In genomic region chr11:78163681-78164603, GRCm38 (mm10) we compare ENCODE assay signal across 8 mouse cellular contexts. TPM values are rescaled to one million over a fixed set of nuclear protein-coding genes. Genes with fewer than 3 reads are reported as not detected.
DNase-seq lines count a peak whose midpoint lies in the region; ATAC-seq and TF ChIP-seq lines count a peak whose summit lies in the region.

No protein-coding gene starts in this region.

- TF ChIP-seq CTCF in bone marrow, adult 2 months (IDR thresholded peaks at IDR 0.05; ENCODE audit: control insufficient read depth, insufficient read depth, low read length): no peak

- peak overlapping the region; percentile 12; the same call in 1 of the 2 replicates for H3K27ac ChIP-seq in bone marrow, adult 2 months (ENCODE audit: control insufficient read depth, insufficient read depth, low read depth, low read length, poor library complexity)
- peak overlapping the region; percentile 99 for H3K27ac ChIP-seq in intestine, embryonic 16.5 days (ENCODE audit: low read length)

- no peak for TF ChIP-seq POLR2A in bone marrow, adult 2 months (IDR thresholded peaks at IDR 0.05; ENCODE audit: borderline replicate concordance, control insufficient read depth, low read depth, low read length)

- peak overlapping the region; percentile 99 for H3K9ac ChIP-seq in intestine, embryonic 16.5 days (ENCODE audit: low read depth, low read length)

- no peaks in the 10 kb centered on the region for H3K27me3 ChIP-seq in intestine, embryonic 16.5 days (replicated peaks; ENCODE audit: control insufficient read depth, insufficient read depth, low read length)

- peak; percentile 30 for ATAC-seq in intestine, embryonic 16.5 days

- WGBS in bone marrow, adult 2 months: 2% methylated on average over 22 of the region's 22 CpGs
- under 1% methylated on average over 22 of the region's 22 CpGs for WGBS in intestine, embryonic 16.5 days

- peak overlapping the region; percentile 94 for H3K4me2 ChIP-seq in intestine, embryonic 16.5 days (ENCODE audit: low read depth, low read length)

- peaks cover 21% of the 10 kb centered on the region for H3K36me3 ChIP-seq in intestine, embryonic 16.5 days (ENCODE audit: control insufficient read depth, insufficient read depth, low read length)

- H3K4me3 ChIP-seq in bone marrow, adult 2 months (replicated peaks; ENCODE audit: control insufficient read depth, low read depth, low read length): peak overlapping the region; percentile 65
- H3K4me3 ChIP-seq in intestine, embryonic 16.5 days (ENCODE audit: low read length): peak overlapping the region; percentile 99

- H3K4me1 ChIP-seq in bone marrow, adult 2 months (ENCODE audit: control insufficient read depth, insufficient read depth, low read length): peaks cover 1% of the 10 kb centered on the region; the same call in 1 of the 2 replicates
- peaks cover 49% of the 10 kb centered on the region for H3K4me1 ChIP-seq in intestine, embryonic 16.5 days (ENCODE audit: control insufficient read depth, insufficient read depth, low read length)

- no peaks in the 10 kb centered on the region for H3K9me3 ChIP-seq in intestine, embryonic 16.5 days (ENCODE audit: control insufficient read depth, low read length)

- peak; percentile 39 to 59 for DNase-seq in cerebellum, postnatal 14 days
- DNase-seq in cerebellum, postnatal 36 days: no peak
- DNase-seq in gastrocnemius, postnatal 25 days: peak; percentile 69
- peak; percentile 51 to 52 for DNase-seq in lung, adult 18-20 months
- peak; percentile 66 for DNase-seq in ovary, postnatal 14 days (ENCODE audit: low spot score)
- no peak for DNase-seq in right cerebral cortex, postnatal 36 days (ENCODE audit: low spot score in 2 of 2)

RNA-seq across cellular contexts. Expression of gene Traf4, which starts 1.4 kb away (rescaled TPM):
- 20.6 and 30.0 TPM in 2 replicates for polyA plus RNA-seq in bone marrow, adult 2 months (2011; ENCODE audit: insufficient read depth, insufficient read length, low replicate concordance, missing spikeins)
- total RNA-seq in gastrocnemius, postnatal 25 days (2021): 1 to 10 TPM; 2.9 to 4.0 TPM
- 73.9 and 79.8 TPM in 2 replicates for polyA plus RNA-seq in intestine, embryonic 16.5 days (2015; fragmentation: Nextera tagmentation; extraction: Ambion mirVana)

RNA-seq across cellular contexts. Expression of gene Nek8, which starts 12.5 kb away (rescaled TPM):
- 10.4 and 17.8 TPM in 2 replicates for polyA plus RNA-seq in bone marrow, adult 2 months (2011; ENCODE audit: insufficient read depth, insufficient read length, low replicate concordance, missing spikeins)
- 1 to 10 TPM in 1 of 2 experiments, under 1 TPM in 1; 0.99 to 1.2 TPM for total RNA-seq in gastrocnemius, postnatal 25 days (2021)
- 14.9 and 17.1 TPM in 2 replicates for polyA plus RNA-seq in intestine, embryonic 16.5 days (2015; fragmentation: Nextera tagmentation; extraction: Ambion mirVana)

RNA-seq across cellular contexts. Expression of gene Tlcd1, which starts 12.6 kb away (rescaled TPM):
- polyA plus RNA-seq in bone marrow, adult 2 months (2011; ENCODE audit: insufficient read depth, insufficient read length, low replicate concordance, missing spikeins): 48.0 and 66.6 TPM in 2 replicates
- 1 to 10 TPM; 1.9 to 2.4 TPM for total RNA-seq in gastrocnemius, postnatal 25 days (2021)
- 39.5 and 44.2 TPM in 2 replicates for polyA plus RNA-seq in intestine, embryonic 16.5 days (2015; fragmentation: Nextera tagmentation; extraction: Ambion mirVana)

RNA-seq across cellular contexts. Expression of gene Rpl23a, which starts 19.4 kb away (rescaled TPM):
- polyA plus RNA-seq in bone marrow, adult 2 months (2011; ENCODE audit: insufficient read depth, insufficient read length, low replicate concordance, missing spikeins): 181 and 299 TPM in 2 replicates
- 100 to 1,000 TPM; 715 to 745 TPM for total RNA-seq in gastrocnemius, postnatal 25 days (2021)
- 1,166 and 1,241 TPM in 2 replicates for polyA plus RNA-seq in intestine, embryonic 16.5 days (2015; fragmentation: Nextera tagmentation; extraction: Ambion mirVana)

RNA-seq across cellular contexts. Expression of gene Rab34, which starts 24.3 kb away (rescaled TPM):
- polyA plus RNA-seq in bone marrow, adult 2 months (2011; ENCODE audit: insufficient read depth, insufficient read length, low replicate concordance, missing spikeins): 5.2 and 8.6 TPM in 2 replicates
- 1 to 10 TPM; 5.0 to 7.3 TPM for total RNA-seq in gastrocnemius, postnatal 25 days (2021)
- polyA plus RNA-seq in intestine, embryonic 16.5 days (2015; fragmentation: Nextera tagmentation; extraction: Ambion mirVana): 71.0 and 73.4 TPM in 2 replicates

Comparison
In these comparisons a context has a peak if more than half of its experiments do, and no peak if none do; other contexts are left out.
1. DNase-seq: peak in cerebellum, postnatal 14 days (2 of 2), gastrocnemius, postnatal 25 days (single experiment), lung, adult 18-20 months (2 of 2) and ovary, postnatal 14 days (single experiment); none in cerebellum, postnatal 36 days (0 of 2) and right cerebral cortex, postnatal 36 days (0 of 2).